Mouse (Mus musculus): Measurements from ENCODE around the gene Rhoh. TPM values are rescaled to one million over a fixed set of nuclear protein-coding genes. Genes with fewer than 3 reads are reported as not detected.

Gene Rhoh
- polyA plus RNA-seq, 1 experiment from 2014 or later: 1.3 TPM

- H3K27ac ChIP-seq (ENCODE audit: low read length): no peak overlapping the region
- H3K9ac ChIP-seq (ENCODE audit: low read depth, low read length): no peak overlapping the region
- no peaks in the 10 kb centered on the region for H3K4me1 ChIP-seq (ENCODE audit: control insufficient read depth, insufficient read depth, low read length)
- no peaks in the 10 kb centered on the region for H3K9me3 ChIP-seq (ENCODE audit: control insufficient read depth, low read length)
- no peak overlapping the region for H3K4me3 ChIP-seq (ENCODE audit: low read length)
- no peaks in the 10 kb centered on the region for H3K27me3 ChIP-seq (replicated peaks; ENCODE audit: control insufficient read depth, insufficient read depth, low read length)
- no peak overlapping the region for H3K4me2 ChIP-seq (ENCODE audit: low read depth, low read length)
- ATAC-seq: no peak
- WGBS: 57% methylated on average over 6 of the region's 6 CpGs
- H3K36me3 ChIP-seq (ENCODE audit: control insufficient read depth, insufficient read depth, low read length): no peaks in the 10 kb centered on the region
Measured at GRCm38 (mm10) chr5:65838053-65838452, 23.0 kb upstream of the Rhoh start.

- 88% methylated on average over 7 of the region's 7 CpGs for WGBS
- no peak for ATAC-seq
- H3K36me3 ChIP-seq (ENCODE audit: control insufficient read depth, insufficient read depth, low read length): no peaks in the 10 kb centered on the region
- no peak overlapping the region for H3K9ac ChIP-seq (ENCODE audit: low read depth, low read length)
- no peak overlapping the region for H3K4me2 ChIP-seq (ENCODE audit: low read depth, low read length)
- no peaks in the 10 kb centered on the region for H3K4me1 ChIP-seq (ENCODE audit: control insufficient read depth, insufficient read depth, low read length)
- H3K27me3 ChIP-seq (replicated peaks; ENCODE audit: control insufficient read depth, insufficient read depth, low read length): no peaks in the 10 kb centered on the region
- H3K4me3 ChIP-seq (ENCODE audit: low read length): no peak overlapping the region
- H3K9me3 ChIP-seq (ENCODE audit: control insufficient read depth, low read length): no peaks in the 10 kb centered on the region
- H3K27ac ChIP-seq (ENCODE audit: low read length): no peak overlapping the region
Measured at GRCm38 (mm10) chr5:65842947-65843346, 18.1 kb upstream of the Rhoh start.

GRCm38 (mm10) chr5:65846534-65846933, 14.5 kb upstream of the Rhoh start:
- 84% methylated on average over 8 of the region's 8 CpGs for WGBS
- Histone ChIP-seq H3K27ac (ENCODE audit: low read length) (no peak overlapping the region), H3K4me3 (ENCODE audit: low read length) (no peak overlapping the region), H3K9me3 (ENCODE audit: control insufficient read depth, low read length) (no peaks in the 10 kb centered on the region), H3K27me3 (replicated peaks; ENCODE audit: control insufficient read depth, insufficient read depth, low read length) (no peaks in the 10 kb centered on the region), H3K9ac (ENCODE audit: low read depth, low read length) (no peak overlapping the region), H3K4me2 (ENCODE audit: low read depth, low read length) (no peak overlapping the region), H3K4me1 (ENCODE audit: control insufficient read depth, insufficient read depth, low read length) (no peaks in the 10 kb centered on the region), H3K36me3 (ENCODE audit: control insufficient read depth, insufficient read depth, low read length) (no peaks in the 10 kb centered on the region)
- ATAC-seq: no peak

- Histone ChIP-seq H3K36me3 (ENCODE audit: control insufficient read depth, insufficient read depth, low read length) (no peaks in the 10 kb centered on the region), H3K9ac (ENCODE audit: low read depth, low read length) (no peak overlapping the region), H3K27ac (ENCODE audit: low read length) (no peak overlapping the region), H3K4me2 (ENCODE audit: low read depth, low read length) (no peak overlapping the region), H3K27me3 (replicated peaks; ENCODE audit: control insufficient read depth, insufficient read depth, low read length) (no peaks in the 10 kb centered on the region), H3K4me1 (ENCODE audit: control insufficient read depth, insufficient read depth, low read length) (no peaks in the 10 kb centered on the region), H3K9me3 (ENCODE audit: control insufficient read depth, low read length) (no peaks in the 10 kb centered on the region), H3K4me3 (ENCODE audit: low read length) (no peak overlapping the region)
- WGBS: 67% methylated on average over 3 of the region's 3 CpGs
- no peak for ATAC-seq
Measured at GRCm38 (mm10) chr5:65846958-65847357, 14.1 kb upstream of the Rhoh start.

GRCm38 (mm10) chr5:65847656-65848055, 13.4 kb upstream of the Rhoh start:
- ATAC-seq: no peak
- Histone ChIP-seq H3K9me3 (ENCODE audit: control insufficient read depth, low read length) (no peaks in the 10 kb centered on the region), H3K36me3 (ENCODE audit: control insufficient read depth, insufficient read depth, low read length) (no peaks in the 10 kb centered on the region), H3K4me3 (ENCODE audit: low read length) (no peak overlapping the region), H3K27ac (ENCODE audit: low read length) (no peak overlapping the region), H3K27me3 (replicated peaks; ENCODE audit: control insufficient read depth, insufficient read depth, low read length) (no peaks in the 10 kb centered on the region), H3K4me2 (ENCODE audit: low read depth, low read length) (no peak overlapping the region), H3K4me1 (ENCODE audit: control insufficient read depth, insufficient read depth, low read length) (no peaks in the 10 kb centered on the region), H3K9ac (ENCODE audit: low read depth, low read length) (no peak overlapping the region)
- 89% methylated on average over 7 of the region's 7 CpGs for WGBS

- no peak overlapping the region for H3K4me2 ChIP-seq (ENCODE audit: low read depth, low read length)
- no peak overlapping the region for H3K4me3 ChIP-seq (ENCODE audit: low read length)
- WGBS: 43% methylated on average over 11 of the region's 11 CpGs
Measured at GRCm38 (mm10) chr5:65850765-65851164, 10.2 kb upstream of the Rhoh start.

GRCm38 (mm10) chr5:65854786-65855191, 6.2 kb upstream of the Rhoh start:
- H3K9ac ChIP-seq (ENCODE audit: low read depth, low read length): no peak overlapping the region
- no peak overlapping the region for H3K27ac ChIP-seq (ENCODE audit: low read length)
- 75% methylated on average over 8 of the region's 8 CpGs for WGBS
- no peaks in the 10 kb centered on the region for H3K9me3 ChIP-seq (ENCODE audit: control insufficient read depth, low read length)
- peaks cover 2% of the 10 kb centered on the region; the same call in 1 of the 2 replicates for H3K4me1 ChIP-seq (ENCODE audit: control insufficient read depth, insufficient read depth, low read length)
- H3K36me3 ChIP-seq (ENCODE audit: control insufficient read depth, insufficient read depth, low read length): no peaks in the 10 kb centered on the region
- H3K4me2 ChIP-seq (ENCODE audit: low read depth, low read length): no peak overlapping the region
- no peak for ATAC-seq
- H3K4me3 ChIP-seq (ENCODE audit: low read length): no peak overlapping the region
- H3K27me3 ChIP-seq (replicated peaks; ENCODE audit: control insufficient read depth, insufficient read depth, low read length): no peaks in the 10 kb centered on the region

More at GRCm38 (mm10) chr5:65850765-65851164, 10.2 kb upstream of the Rhoh start:
- no peak overlapping the region for H3K27ac ChIP-seq (ENCODE audit: low read length)
- H3K9me3 ChIP-seq (ENCODE audit: control insufficient read depth, low read length): no peaks in the 10 kb centered on the region
- ATAC-seq: no peak
- no peaks in the 10 kb centered on the region for H3K27me3 ChIP-seq (replicated peaks; ENCODE audit: control insufficient read depth, insufficient read depth, low read length)
- no peaks in the 10 kb centered on the region for H3K4me1 ChIP-seq (ENCODE audit: control insufficient read depth, insufficient read depth, low read length)
- H3K9ac ChIP-seq (ENCODE audit: low read depth, low read length): no peak overlapping the region
- no peaks in the 10 kb centered on the region for H3K36me3 ChIP-seq (ENCODE audit: control insufficient read depth, insufficient read depth, low read length)

- H3K4me1 ChIP-seq (ENCODE audit: control insufficient read depth, insufficient read depth, low read length): peaks cover 2% of the 10 kb centered on the region; the same call in 1 of the 2 replicates
- 58% methylated on average over 3 of the region's 3 CpGs for WGBS
- H3K4me2 ChIP-seq (ENCODE audit: low read depth, low read length): no peak overlapping the region
- H3K4me3 ChIP-seq (ENCODE audit: low read length): no peak overlapping the region
- H3K9me3 ChIP-seq (ENCODE audit: control insufficient read depth, low read length): no peaks in the 10 kb centered on the region
- no peak overlapping the region for H3K27ac ChIP-seq (ENCODE audit: low read length)
- no peak overlapping the region for H3K9ac ChIP-seq (ENCODE audit: low read depth, low read length)
- H3K36me3 ChIP-seq (ENCODE audit: control insufficient read depth, insufficient read depth, low read length): no peaks in the 10 kb centered on the region
- ATAC-seq: no peak
- H3K27me3 ChIP-seq (replicated peaks; ENCODE audit: control insufficient read depth, insufficient read depth, low read length): no peaks in the 10 kb centered on the region
Measured at GRCm38 (mm10) chr5:65855571-65855970, 5.4 kb upstream of the Rhoh start.

GRCm38 (mm10) chr5:65856591-65857411, 4.2 kb upstream of the Rhoh start:
- Histone ChIP-seq H3K4me1 (ENCODE audit: control insufficient read depth, insufficient read depth, low read length) (peaks cover 2% of the 10 kb centered on the region; the same call in 1 of the 2 replicates), H3K27ac (ENCODE audit: low read length) (no peak overlapping the region), H3K4me3 (ENCODE audit: low read length) (no peak overlapping the region), H3K9me3 (ENCODE audit: control insufficient read depth, low read length) (no peaks in the 10 kb centered on the region), H3K4me2 (ENCODE audit: low read depth, low read length) (no peak overlapping the region), H3K9ac (ENCODE audit: low read depth, low read length) (no peak overlapping the region), H3K27me3 (replicated peaks; ENCODE audit: control insufficient read depth, insufficient read depth, low read length) (no peaks in the 10 kb centered on the region), H3K36me3 (ENCODE audit: control insufficient read depth, insufficient read depth, low read length) (no peaks in the 10 kb centered on the region)
- WGBS: 84% methylated on average over 16 of the region's 17 CpGs
- ATAC-seq: no peak
